Mouse (Mus musculus) lung, postnatal 10 days (tissue): ENCODE results near the gene Hoxa1.

Experiments
- DNase-seq: peaks from one replicate; pipeline ENCODE4 v3.0.0; 2021

Hoxa1 gene

GRCm38 (mm10) chr6:52157466-52158275 is 446 bp downstream of the Hoxa1 start:
- DNase-seq, result no peak

- DNase-seq, result no peak
Measured at GRCm38 (mm10) chr6:52156551-52157200, 1.4 kb downstream of the Hoxa1 start.

- no peak for DNase-seq
Measured at GRCm38 (mm10) chr6:52155471-52155870, 2.6 kb downstream of the Hoxa1 start.

GRCm38 (mm10) chr6:52154044-52154443 is 4.1 kb downstream of the Hoxa1 start:
- DNase-seq, result no peak

GRCm38 (mm10) chr6:52153270-52153669 is 4.8 kb downstream of the Hoxa1 start:
- no peak for DNase-seq

- DNase-seq, result no peak
Measured at GRCm38 (mm10) chr6:52152226-52153193, 5.6 kb downstream of the Hoxa1 start.

GRCm38 (mm10) chr6:52151571-52151970 is 6.5 kb downstream of the Hoxa1 start:
- DNase-seq, result no peak

- DNase-seq, result no peak
Measured at GRCm38 (mm10) chr6:52150401-52150966, 7.6 kb downstream of the Hoxa1 start.

- no peak for DNase-seq
Measured at GRCm38 (mm10) chr6:52139115-52139514, 19.0 kb downstream of the Hoxa1 start.

- no peak for DNase-seq
Measured at GRCm38 (mm10) chr6:52138576-52138975, 19.5 kb downstream of the Hoxa1 start.

GRCm38 (mm10) chr6:52137841-52138535 is 20.1 kb downstream of the Hoxa1 start:
- DNase-seq, result no peak

GRCm38 (mm10) chr6:52123673-52124072 is 34.4 kb downstream of the Hoxa1 start:
- no peak for DNase-seq

GRCm38 (mm10) chr6:52121173-52121572 is 36.9 kb downstream of the Hoxa1 start:
- DNase-seq, result no peak

- no peak for DNase-seq
Measured at GRCm38 (mm10) chr6:52118903-52119635, 39.0 kb downstream of the Hoxa1 start.

- no peak for DNase-seq
Measured at GRCm38 (mm10) chr6:52115899-52116298, 42.2 kb downstream of the Hoxa1 start.

- no peak for DNase-seq
Measured at GRCm38 (mm10) chr6:52111846-52112245, 46.3 kb downstream of the Hoxa1 start.

GRCm38 (mm10) chr6:52107400-52107799 is 50.7 kb downstream of the Hoxa1 start:
- no peak for DNase-seq

- no peak for DNase-seq
Measured at GRCm38 (mm10) chr6:52106716-52107115, 51.4 kb downstream of the Hoxa1 start.

- DNase-seq, result no peak
Measured at GRCm38 (mm10) chr6:52106178-52106577, 51.9 kb downstream of the Hoxa1 start.
